Mouse (Mus musculus): Measurements from ENCODE around the gene Derl3. TPM values are rescaled to one million over a fixed set of nuclear protein-coding genes. Genes with fewer than 3 reads are reported as not detected.

The Derl3 gene
- total RNA-seq, 4 experiments from 2014 or later, result 1.2 to 2.6 (median 1.6) TPM

DNA sequence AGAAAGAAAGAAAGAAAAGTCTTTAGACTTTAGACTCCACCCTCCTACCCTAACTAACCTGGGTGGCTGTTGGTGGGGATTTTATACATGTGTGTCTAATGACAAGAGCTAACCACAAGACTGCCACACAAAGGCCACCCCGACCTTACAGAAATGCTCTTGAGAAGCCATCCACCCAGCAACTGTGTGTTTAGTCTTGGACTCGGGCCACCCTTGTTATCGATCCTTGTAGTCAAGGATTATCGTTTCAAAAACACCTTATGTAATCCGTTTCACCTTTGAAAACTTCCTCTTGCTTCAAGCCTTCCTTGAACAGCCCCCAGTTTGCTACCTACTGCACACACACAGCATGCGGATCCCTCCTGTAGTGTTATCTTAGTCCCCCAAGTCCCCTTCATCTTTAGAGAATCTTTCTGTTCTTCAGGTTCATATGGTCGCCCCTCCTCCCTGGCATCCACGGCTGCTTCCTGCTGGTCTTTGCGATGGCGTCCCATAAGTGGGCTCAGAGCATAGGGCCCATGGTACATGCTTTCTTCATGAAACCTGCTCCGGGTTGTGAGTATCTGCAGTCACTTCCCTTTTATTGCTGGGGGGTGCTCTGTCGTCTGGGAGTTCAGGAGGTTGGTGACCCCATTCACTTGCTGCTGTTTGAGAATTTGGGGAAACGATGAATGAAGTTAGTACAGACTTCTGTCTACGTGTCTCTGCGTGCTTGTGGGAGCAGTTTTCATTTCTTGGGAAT lies 49.7 kb downstream of the Derl3 start, which contains the start of gene Vpreb3:
Vpreb3 (plus strand) TSS at position 322 of the 742 bp plus-strand sequence.
- DNase-seq, result no peak

DNA sequence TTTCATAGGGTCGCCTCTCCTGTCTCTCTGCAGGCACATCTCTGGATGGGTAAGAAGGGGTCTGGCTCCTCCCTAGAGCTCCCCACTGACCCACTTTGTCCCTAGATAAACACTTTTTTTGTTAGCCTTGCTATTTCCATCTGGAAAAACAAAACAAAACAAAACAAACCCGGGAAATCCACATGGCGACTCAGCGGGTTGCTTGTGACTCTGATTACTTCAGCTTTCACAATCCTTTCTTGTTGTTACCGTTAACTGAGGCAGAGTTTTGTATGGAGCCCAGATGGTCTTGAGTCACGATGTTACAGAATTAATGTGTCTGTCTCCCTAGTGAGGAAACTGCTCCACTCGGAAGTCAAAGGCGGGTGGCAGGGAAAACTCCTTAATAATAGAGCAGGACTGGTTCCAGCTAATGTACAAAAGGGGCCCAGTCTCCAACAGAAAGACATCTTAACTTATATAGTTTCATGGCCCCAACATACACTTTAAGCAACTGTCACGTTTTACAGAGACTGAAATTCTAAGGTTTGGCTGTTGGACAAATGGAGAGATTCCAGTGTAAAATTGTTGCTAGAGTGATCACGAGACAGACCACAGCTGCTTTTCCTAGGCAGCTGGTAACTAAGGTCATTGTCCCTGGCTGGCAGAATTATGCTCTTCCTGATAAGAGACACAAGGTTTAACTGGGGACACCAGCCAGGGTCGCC lies 51.0 kb downstream of the Derl3 start:
- peak; percentile 50 for DNase-seq

DNA sequence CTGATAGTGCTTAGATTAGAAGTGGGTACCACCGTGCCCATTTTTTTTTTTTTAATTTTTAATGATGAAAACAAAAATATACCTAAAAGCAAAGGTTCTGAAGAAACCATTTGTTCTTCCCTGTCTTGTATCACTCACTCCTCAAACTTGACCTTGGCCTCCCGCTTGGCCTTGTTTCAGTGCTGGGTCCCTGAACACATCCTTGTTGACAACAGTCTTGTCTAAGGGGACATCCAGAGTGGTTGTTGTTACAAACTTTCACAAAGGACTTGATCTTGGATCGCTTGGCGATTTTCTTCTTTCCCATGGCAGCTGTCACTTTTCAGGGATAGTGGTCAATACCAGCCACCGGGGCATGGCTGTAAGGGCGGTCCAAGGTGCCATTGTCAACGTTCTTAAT lies 52.0 kb downstream of the Derl3 start:
- DNase-seq, result peak; percentile 5

Other genes starting within 250 kb of the Derl3 start
- 10 to 100 TPM in 2 of 4 experiments, 1 to 10 TPM in 2; 9.4 to 15.1 (median 11.5) TPM for gene Susd2, start 249.4 kb upstream of the Derl3 start, total RNA-seq (2022)
- 10 to 100 TPM; 35.7 to 69.0 (median 43.8) TPM for gene Cabin1, start 129.1 kb upstream of the Derl3 start, total RNA-seq (2022)
- gene Ddt, start 120.0 kb upstream of the Derl3 start, total RNA-seq (2022), result 100 to 1,000 TPM in 2 of 4 experiments, 10 to 100 TPM in 2; 85.8 to 143 (median 110) TPM
- not detected for gene Gm20441, start 112.5 kb upstream of the Derl3 start, total RNA-seq (2022)
- gene Gstt3, start 112.0 kb upstream of the Derl3 start, total RNA-seq (2022), result 10 to 100 TPM; 28.7 to 37.8 (median 34.4) TPM
- 10 to 100 TPM; 49.4 to 80.4 (median 66.3) TPM for gene Gstt1, start 94.8 kb upstream of the Derl3 start, total RNA-seq (2022)
- not detected for gene Gstt4, start 70.9 kb upstream of the Derl3 start, total RNA-seq (2022)
- gene Gstt2, start 56.0 kb upstream of the Derl3 start, total RNA-seq (2022), result 10 to 100 TPM; 25.4 to 67.6 (median 45.9) TPM
- gene Mif, start 33.2 kb upstream of the Derl3 start, total RNA-seq (2022), result 100 to 1,000 TPM; 253 to 280 (median 275) TPM
- 100 to 1,000 TPM in 1 of 4 experiments, 10 to 100 TPM in 3; 73.2 to 105 (median 85.1) TPM for gene Smarcb1, start 28.2 kb downstream of the Derl3 start, total RNA-seq (2022)
- 100 to 1,000 TPM; 741 to 924 (median 745) TPM for gene Chchd10, start 39.7 kb downstream of the Derl3 start, total RNA-seq (2022)
- 10 to 100 TPM in 2 of 4 experiments, 1 to 10 TPM in 2; 7.7 to 21.1 (median 13.2) TPM for gene Mmp11, start 43.1 kb downstream of the Derl3 start, total RNA-seq (2022)
- gene Gm867, start 47.3 kb downstream of the Derl3 start, total RNA-seq (2022), result 1 to 10 TPM in 3 of 4 experiments, under 1 TPM in 1; 0.83 to 2.8 (median 1.3) TPM
- under 1 TPM in 1 of 4 experiments, not detected in 3; 0.65 TPM for gene Vpreb3, start 49.6 kb downstream of the Derl3 start, total RNA-seq (2022)
- not detected for gene Gm5134, start 61.1 kb downstream of the Derl3 start, total RNA-seq (2022)
- 10 to 100 TPM in 2 of 4 experiments, 1 to 10 TPM in 2; 8.7 to 10.4 (median 9.5) TPM for gene Zfp280b, start 139.2 kb downstream of the Derl3 start, total RNA-seq (2022)
- not detected for gene Slc5a4b, start 217.5 kb downstream of the Derl3 start, total RNA-seq (2022)

Data from adrenal gland, adult 8-10 months (tissue).